Mouse (Mus musculus): ENCODE data around the gene St6galnac1.

Gene St6galnac1

GRCm38 (mm10) chr11:116729276-116730008 is 45.9 kb downstream of the St6galnac1 start:
- no peak for DNase-seq (ENCODE audit: low read depth, low spot score)

DNA sequence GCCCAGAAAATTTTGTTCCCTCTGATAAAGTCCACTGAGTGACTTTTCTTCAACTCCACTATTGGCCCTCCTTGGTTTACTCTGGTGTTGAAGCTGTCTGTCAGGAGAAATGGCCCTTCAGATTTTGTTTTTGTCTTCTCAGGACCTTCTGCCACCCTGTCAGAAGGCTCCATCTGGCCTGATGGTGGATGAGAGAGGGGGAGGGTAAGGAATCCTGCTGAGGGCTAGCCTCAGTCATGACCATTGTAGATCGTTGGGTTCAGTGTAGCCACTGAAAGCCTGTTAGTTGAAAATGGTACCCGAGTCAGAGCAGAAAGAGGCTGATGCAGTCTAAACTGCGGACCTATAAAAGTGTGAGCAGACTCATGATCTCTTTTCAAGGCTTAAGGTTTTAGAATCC is 49.2 kb downstream of the St6galnac1 start:
- no peak for DNase-seq (ENCODE audit: low read depth, low spot score)

GRCm38 (mm10) chr11:116725031-116725948 is 50.0 kb downstream of the St6galnac1 start:
- DNase-seq (ENCODE audit: low read depth, low spot score), result peak; percentile 40

DNA sequence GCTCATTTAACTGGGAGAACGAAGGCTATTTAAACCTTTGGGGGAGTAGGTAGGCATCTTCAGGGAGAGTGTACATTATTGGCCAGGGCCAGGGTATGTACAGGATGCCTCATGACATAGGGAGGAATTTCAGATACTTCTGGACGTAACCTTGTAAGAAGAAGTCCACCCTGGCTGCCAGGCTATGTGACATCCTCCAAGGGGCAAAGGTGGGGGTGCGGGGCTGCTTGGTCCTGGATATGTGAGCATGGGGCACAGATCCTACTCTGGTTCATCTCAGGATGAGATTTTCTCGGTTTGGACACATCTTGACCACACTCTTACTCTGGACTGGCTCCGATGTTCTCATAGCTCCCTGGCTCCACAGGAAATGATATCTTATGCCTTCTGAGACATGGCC is 52.2 kb downstream of the St6galnac1 start:
- DNase-seq (ENCODE audit: low read depth, low spot score), result no peak

DNA sequence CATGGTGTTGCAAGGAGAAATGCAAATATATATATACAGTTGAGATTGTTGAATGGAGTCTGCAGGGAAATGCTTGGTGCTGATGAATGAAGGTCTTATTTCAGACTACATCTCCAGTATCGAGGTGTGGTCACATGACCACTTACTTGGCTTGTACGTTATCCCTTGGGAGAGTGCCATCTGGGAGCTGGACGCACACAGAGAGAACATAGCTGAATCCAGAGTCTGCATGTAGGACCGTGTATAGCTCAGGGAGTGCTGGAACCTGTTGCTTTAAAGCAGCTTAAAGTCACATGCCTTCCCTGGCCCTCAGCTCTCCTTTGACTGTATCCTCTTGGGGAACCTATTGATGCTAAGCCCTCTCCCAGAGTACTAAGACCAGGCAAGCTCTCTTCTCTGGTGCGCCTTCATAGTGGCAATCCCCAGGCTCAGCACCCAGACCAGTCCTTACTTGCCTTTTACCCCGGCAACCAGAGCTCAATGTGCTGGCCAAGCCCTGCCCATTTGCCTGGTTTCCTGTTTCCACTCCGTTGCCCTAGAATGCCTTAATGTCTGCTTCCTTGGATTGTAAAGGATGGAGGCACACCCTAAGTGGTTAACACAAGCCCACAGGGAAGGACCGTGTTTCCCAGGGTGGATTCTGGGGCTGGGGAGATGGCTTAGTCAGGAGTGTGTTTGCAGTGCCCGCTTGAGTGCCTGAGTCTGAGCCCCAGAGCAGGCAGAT is 53.6 kb downstream of the St6galnac1 start:
- no peak for DNase-seq (ENCODE audit: low read depth, low spot score)

DNA sequence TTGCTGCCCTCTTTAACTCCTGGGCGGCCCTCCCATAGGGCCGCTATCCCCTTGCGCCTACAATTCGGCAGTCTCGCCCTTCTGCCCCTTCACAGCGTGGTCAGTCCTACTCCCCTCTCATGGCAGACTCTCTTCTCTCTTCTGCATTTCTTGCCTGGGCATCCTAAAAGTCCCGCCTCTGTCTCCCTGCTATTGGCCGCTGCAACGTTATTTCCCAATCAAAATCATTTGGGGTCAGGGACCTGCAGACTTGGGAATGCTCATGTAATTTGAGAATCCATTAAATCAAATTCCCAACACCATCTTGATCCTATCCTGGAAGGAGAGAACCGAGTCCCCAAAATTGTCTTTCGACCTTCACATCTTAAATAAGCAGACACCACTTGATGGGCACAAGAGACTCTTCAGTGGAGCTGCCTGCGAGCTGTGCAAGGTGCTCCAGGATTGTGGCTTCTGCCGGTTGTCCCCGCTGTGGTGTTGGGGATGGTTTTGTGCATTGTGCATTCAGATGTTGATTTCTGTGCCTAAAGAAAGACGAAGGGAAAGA is 54.9 kb downstream of the St6galnac1 start:
- no peak for DNase-seq (ENCODE audit: low read depth, low spot score)
